Mouse (Mus musculus): ENCODE data around the gene Hdac9. TPM values are rescaled to one million over a fixed set of nuclear protein-coding genes. Genes with fewer than 3 reads are reported as not detected.

Gene Hdac9
- 1 to 10 TPM; 1.1 to 2.9 TPM for total RNA-seq (2023)

GRCm38 (mm10) chr12:34916995-34917394 lies at the start of gene Hdac9:
TSS of gene Hdac9 (minus strand) at chr12:34917095.

Other genes with a start within 250 kb of the Hdac9 start
- not detected for gene Prps1l1, start 67.7 kb upstream of the Hdac9 start, total RNA-seq (2023)
- 10 to 100 TPM; 16.6 to 20.9 TPM for gene Snx13, start 130.1 kb upstream of the Hdac9 start, total RNA-seq (2023)